Mouse (Mus musculus) liver, embryonic 12.5 days (tissue): ENCODE results near the gene Trhde. TPM values are rescaled to one million over a fixed set of nuclear protein-coding genes. Genes with fewer than 3 reads are reported as not detected.

Experiments used
- ATAC-seq: fragments of 200-750 bp; cut with Nextera tagmentation; 2 replicates; pipeline ENCODE4 v1.8.0; 2017; ENCODE audit warnings: moderate number of reproducible peaks, mild to moderate bottlenecking, moderate library complexity
- H3K27ac ChIP-seq: fragments of 300-500 bp; sonication (generic); 2 replicates; pipeline ENCODE4 v1.5.1; 2016; ENCODE audit warnings: mild to moderate bottlenecking
- H3K27me3 ChIP-seq: fragments of 300-500 bp; sonication (generic); replicated peaks from 2 replicates; pipeline ENCODE4 v1.6.1; 2016; ENCODE audit warnings: mild to moderate bottlenecking, moderate library complexity
- H3K36me3 ChIP-seq: fragments of 300-500 bp; sonication (generic); 2 replicates; pipeline ENCODE4 v1.6.1; 2016; ENCODE audit warnings: mild to moderate bottlenecking, moderate library complexity
- H3K4me1 ChIP-seq: fragments of 300-500 bp; sonication (generic); 2 replicates; pipeline ENCODE4 v1.6.1; 2016
- H3K4me2 ChIP-seq: fragments of 300-500 bp; sonication (generic); 2 replicates; pipeline ENCODE4 v1.6.1; 2016; ENCODE audit warnings: mild to moderate bottlenecking, moderate library complexity
- H3K4me3 ChIP-seq: fragments of 300-500 bp; sonication (generic); 2 replicates; pipeline ENCODE4 v1.5.1; 2016; ENCODE audit warnings: mild to moderate bottlenecking, moderate library complexity
- H3K9ac ChIP-seq: fragments of 300-500 bp; sonication (generic); 2 replicates; pipeline ENCODE4 v1.6.1; 2016; ENCODE audit warnings: mild to moderate bottlenecking, moderate library complexity
- H3K9me3 ChIP-seq: fragments of 300-500 bp; sonication (generic); replicated peaks from 2 replicates; pipeline ENCODE4 v1.6.1; 2016; ENCODE audit warnings: mild to moderate bottlenecking, moderate library complexity
- WGBS: fragments of 180-500 bp; shearing (Covaris S2); methylation state at CpG from one replicate; pipeline ENCODE4 v1.1.7; 2016; ENCODE audit not compliant: insufficient replicate concordance; 5-methylcytosine and 5-hydroxymethylcytosine counted together
- polyA plus RNA-seq: library from polyadenylated mRNA; unstranded; fragments of >200 nt; fragmentation: Nextera tagmentation; extraction: Ambion mirVana; gene quantifications from 2 replicates; pipeline ENCODE4 v1.2.1, GENCODE M21; 2016

Gene Trhde
- polyA plus RNA-seq, 1 experiment from 2014 or later = not detected

DNA sequence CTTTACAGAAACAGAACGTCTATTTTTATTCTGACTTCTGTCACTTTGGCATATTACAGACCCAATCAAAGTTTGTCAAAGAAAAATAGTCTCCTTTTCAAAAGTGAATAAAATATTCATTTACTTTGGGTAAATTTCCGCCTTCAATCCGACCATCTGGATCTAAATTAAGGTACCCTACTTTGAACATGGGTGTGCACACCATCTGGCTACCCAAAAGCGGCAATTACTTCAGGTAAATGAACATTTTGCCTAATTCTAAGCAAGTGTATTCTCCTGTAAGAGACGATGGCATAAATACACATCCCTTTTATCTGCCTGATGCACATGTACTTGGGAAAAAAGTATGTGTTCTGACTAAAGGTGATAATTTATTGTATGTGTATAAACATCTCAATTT is 5.2 kb downstream of the Trhde start:
- no peak for ATAC-seq
- Histone ChIP-seq H3K9me3 (no peaks in the 10 kb centered on the region), H3K27me3 (peaks cover 29% of the 10 kb centered on the region), H3K4me3 (no peak overlapping the region), H3K4me2 (no peak overlapping the region), H3K36me3 (no peaks in the 10 kb centered on the region), H3K4me1 (no peaks in the 10 kb centered on the region), H3K9ac (no peak overlapping the region), H3K27ac (no peak overlapping the region)
- WGBS = 57% methylated on average over 5 of the region's 5 CpGs

GRCm38 (mm10) chr10:114794214-114794613 is 7.9 kb downstream of the Trhde start:
- WGBS = 64% methylated on average over 6 of the region's 6 CpGs
- no peak for ATAC-seq
- no peaks in the 10 kb centered on the region for H3K36me3 ChIP-seq
- no peak overlapping the region for H3K9ac ChIP-seq
- no peak overlapping the region for H3K4me3 ChIP-seq
- H3K27ac ChIP-seq = no peak overlapping the region
- no peak overlapping the region for H3K4me2 ChIP-seq
- no peaks in the 10 kb centered on the region for H3K4me1 ChIP-seq
- H3K27me3 ChIP-seq = peaks cover 2% of the 10 kb centered on the region; the same call in 1 of the 2 replicates
- H3K9me3 ChIP-seq = no peaks in the 10 kb centered on the region

- no peaks in the 10 kb centered on the region for H3K9me3 ChIP-seq
- no peak overlapping the region for H3K27ac ChIP-seq
- H3K36me3 ChIP-seq = no peaks in the 10 kb centered on the region
- H3K4me2 ChIP-seq = no peak overlapping the region
- no peak overlapping the region for H3K4me3 ChIP-seq
- H3K9ac ChIP-seq = no peak overlapping the region
- 58% methylated on average over 4 of the region's 4 CpGs for WGBS
- H3K4me1 ChIP-seq = no peaks in the 10 kb centered on the region
- no peaks in the 10 kb centered on the region for H3K27me3 ChIP-seq
- no peak for ATAC-seq
These were observed 36.2 kb downstream of the Trhde start for GRCm38 (mm10) chr10:114765914-114766313.

DNA sequence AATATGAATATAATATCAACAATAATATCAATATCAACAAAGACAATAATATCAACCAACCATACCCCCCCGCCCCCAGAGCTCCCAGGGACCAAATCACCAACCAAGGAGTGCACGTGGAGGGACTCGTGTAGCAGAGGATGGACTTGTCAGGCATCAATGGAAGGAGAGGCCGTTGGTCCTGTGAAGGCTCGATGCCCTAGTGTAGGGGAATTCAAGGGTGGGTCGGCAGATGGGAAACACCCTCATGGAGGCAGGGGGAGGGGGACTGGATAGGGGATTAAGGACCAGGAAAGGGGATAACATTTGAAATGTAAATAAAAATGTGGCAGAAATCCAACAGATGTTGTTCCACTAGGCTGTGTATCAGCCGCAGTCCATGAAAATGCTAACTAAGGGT is 40.0 kb downstream of the Trhde start:
- no peak for ATAC-seq

DNA sequence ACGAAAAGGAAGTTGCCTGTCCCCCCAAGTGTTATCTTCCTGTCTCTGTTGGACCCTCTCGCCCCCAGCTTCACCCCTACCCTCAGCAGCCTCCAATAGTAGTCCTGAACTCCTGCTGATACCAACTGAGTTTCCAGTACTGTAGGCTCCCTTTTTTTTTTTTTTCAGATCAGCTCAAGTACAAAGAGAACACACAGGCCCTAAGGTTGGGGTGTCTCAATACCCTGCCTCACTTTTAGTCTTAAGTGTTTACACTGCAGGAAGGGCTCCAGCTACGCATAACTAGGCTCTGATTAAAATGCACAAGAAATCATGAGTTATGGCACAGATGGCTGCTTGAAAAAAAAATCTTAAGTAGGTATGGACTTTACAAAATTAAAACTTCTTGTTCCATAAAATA is 42.9 kb downstream of the Trhde start:
- no peak for ATAC-seq
- Histone ChIP-seq H3K27me3 (no peaks in the 10 kb centered on the region), H3K9ac (no peak overlapping the region), H3K4me3 (no peak overlapping the region), H3K4me1 (no peaks in the 10 kb centered on the region), H3K9me3 (no peaks in the 10 kb centered on the region), H3K27ac (no peak overlapping the region), H3K36me3 (no peaks in the 10 kb centered on the region), H3K4me2 (no peak overlapping the region)
- WGBS = 42% methylated on average over 3 of the region's 3 CpGs

More for the DNA sequence above, 40.0 kb downstream of the Trhde start:
- Histone ChIP-seq H3K4me2 (no peak overlapping the region), H3K9me3 (no peaks in the 10 kb centered on the region), H3K27ac (no peak overlapping the region), H3K4me1 (no peaks in the 10 kb centered on the region), H3K27me3 (no peaks in the 10 kb centered on the region), H3K9ac (no peak overlapping the region), H3K36me3 (no peaks in the 10 kb centered on the region), H3K4me3 (no peak overlapping the region)
- 66% methylated on average over 7 of the region's 7 CpGs for WGBS

DNA sequence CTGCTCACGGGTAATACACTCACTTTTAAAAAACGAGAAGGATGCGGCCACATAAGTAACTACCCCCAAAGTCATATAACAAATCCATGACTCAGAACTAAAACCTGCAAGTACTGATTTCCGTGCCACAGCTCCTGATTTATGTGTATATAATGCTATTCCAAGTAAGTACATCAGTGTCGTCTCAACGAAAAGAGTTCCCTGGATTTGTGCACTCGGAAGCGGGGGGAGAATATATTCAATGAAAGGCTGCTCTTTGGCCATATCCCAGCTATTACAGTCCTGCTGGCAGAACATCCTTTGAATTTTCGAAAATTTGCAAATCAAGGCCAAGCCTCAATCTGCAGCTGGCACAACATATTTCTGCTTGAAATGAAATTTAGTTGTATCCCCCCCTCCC is 43.5 kb downstream of the Trhde start:
- no peaks in the 10 kb centered on the region for H3K36me3 ChIP-seq
- no peaks in the 10 kb centered on the region for H3K4me1 ChIP-seq
- H3K27ac ChIP-seq = no peak overlapping the region
- no peaks in the 10 kb centered on the region for H3K9me3 ChIP-seq
- no peaks in the 10 kb centered on the region for H3K27me3 ChIP-seq
- H3K9ac ChIP-seq = no peak overlapping the region
- no peak overlapping the region for H3K4me2 ChIP-seq
- WGBS = 69% methylated on average over 9 of the region's 9 CpGs
- no peak overlapping the region for H3K4me3 ChIP-seq
- ATAC-seq = no peak

DNA sequence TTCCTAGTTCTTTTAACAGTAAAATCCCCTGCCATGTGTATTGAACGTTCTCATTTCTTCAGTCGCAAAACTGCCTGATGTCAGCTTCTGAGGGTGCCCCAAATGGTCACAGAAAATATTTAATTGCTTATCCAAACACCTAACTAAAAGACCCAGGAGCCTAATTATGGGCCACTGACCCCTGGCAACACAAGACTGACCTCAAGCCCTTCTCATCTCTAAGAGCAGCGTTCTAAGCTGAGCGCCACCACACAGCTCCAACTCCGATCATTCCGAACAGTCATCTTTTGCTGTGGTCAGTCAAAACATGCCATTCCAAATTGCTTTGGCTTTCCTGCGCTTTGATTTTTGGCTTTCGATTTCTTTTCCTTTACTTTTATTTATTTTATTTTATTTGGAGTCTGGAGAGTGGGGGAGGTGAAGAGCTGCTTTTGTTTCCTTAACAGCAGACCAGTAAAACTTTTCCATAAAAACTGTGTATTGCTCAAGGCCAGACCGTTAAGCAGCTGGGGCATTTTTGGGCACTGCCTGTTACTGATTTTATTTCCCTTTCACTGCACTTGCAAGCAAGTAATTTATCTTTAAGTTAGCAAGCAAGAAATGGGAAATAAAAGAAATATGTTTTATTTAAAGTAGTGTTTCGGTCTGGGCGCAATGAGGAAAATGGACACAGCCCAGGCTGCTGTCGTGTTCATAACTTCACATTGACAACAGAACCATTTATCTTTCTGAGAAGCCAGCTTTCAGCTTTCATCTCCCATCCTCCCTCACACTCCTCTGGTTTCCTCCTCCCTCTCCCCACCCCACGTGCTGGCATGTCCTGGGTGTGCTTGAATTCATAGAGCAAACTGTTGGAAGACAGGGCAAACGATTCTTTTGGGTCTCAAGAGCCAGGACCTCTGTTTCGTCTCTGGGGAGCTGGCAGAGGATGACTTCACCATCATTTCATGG is 59.1 kb downstream of the Trhde start:
- 65% methylated on average over 15 of the region's 15 CpGs for WGBS
- H3K27me3 ChIP-seq = no peaks in the 10 kb centered on the region
- no peak for ATAC-seq
- no peaks in the 10 kb centered on the region for H3K36me3 ChIP-seq
- no peak overlapping the region for H3K27ac ChIP-seq
- no peak overlapping the region for H3K9ac ChIP-seq
- no peak overlapping the region for H3K4me3 ChIP-seq
- H3K9me3 ChIP-seq = no peaks in the 10 kb centered on the region
- H3K4me1 ChIP-seq = no peaks in the 10 kb centered on the region
- H3K4me2 ChIP-seq = no peak overlapping the region

DNA sequence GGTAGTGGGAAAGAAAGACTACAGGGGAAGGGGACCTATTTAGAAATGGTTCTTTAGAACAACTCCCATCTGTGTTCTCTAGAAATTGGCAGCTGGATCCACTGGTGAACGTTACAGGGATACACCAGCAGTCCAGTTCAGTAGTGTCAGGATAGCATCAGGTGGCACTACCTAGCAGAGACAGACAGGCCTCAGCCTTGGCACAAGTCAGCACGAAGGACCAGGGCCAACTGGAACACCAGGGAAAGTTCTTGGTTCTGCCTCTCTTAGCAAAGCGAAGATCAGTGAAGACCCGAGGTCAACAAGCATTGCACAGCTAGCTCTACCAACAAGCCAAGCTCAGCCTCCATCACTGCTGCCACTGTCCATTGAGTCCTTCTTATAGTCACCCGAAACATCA is 62.2 kb downstream of the Trhde start:
- Histone ChIP-seq H3K27ac (no peak overlapping the region), H3K9me3 (no peaks in the 10 kb centered on the region), H3K36me3 (no peaks in the 10 kb centered on the region), H3K4me2 (no peak overlapping the region), H3K9ac (no peak overlapping the region), H3K27me3 (no peaks in the 10 kb centered on the region), H3K4me3 (no peak overlapping the region), H3K4me1 (no peaks in the 10 kb centered on the region)
- ATAC-seq = no peak
- 61% methylated on average over 5 of the region's 5 CpGs for WGBS

- no peaks in the 10 kb centered on the region for H3K9me3 ChIP-seq
- H3K9ac ChIP-seq = no peak overlapping the region
- H3K4me3 ChIP-seq = no peak overlapping the region
- no peak overlapping the region for H3K27ac ChIP-seq
- H3K36me3 ChIP-seq = no peaks in the 10 kb centered on the region
- H3K4me2 ChIP-seq = no peak overlapping the region
- 73% methylated on average over 2 of the region's 2 CpGs for WGBS
- ATAC-seq = no peak
- H3K27me3 ChIP-seq = no peaks in the 10 kb centered on the region
- H3K4me1 ChIP-seq = no peaks in the 10 kb centered on the region
These were observed 64.5 kb downstream of the Trhde start for GRCm38 (mm10) chr10:114737581-114737980.

DNA sequence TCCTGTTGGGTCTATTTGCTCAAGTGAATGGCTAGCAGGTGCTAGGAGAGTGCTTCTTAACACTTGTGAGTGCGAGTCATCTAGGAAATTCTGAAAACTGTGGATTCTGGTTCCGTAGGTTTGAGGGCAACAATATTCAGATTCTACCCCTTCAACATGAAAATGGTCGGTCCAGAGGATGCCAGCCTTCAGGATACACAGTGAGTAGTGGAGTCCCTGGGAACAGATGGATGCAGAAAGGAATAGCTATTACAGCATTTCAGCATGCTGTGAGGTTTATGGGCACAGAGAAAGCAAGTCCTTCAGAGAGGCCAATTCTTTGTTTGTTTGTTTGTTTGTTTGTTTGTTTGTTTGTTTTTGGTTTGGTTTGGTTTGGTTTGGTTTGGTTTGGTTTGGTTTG is 65.7 kb downstream of the Trhde start:
- no peak overlapping the region for H3K9ac ChIP-seq
- H3K27ac ChIP-seq = no peak overlapping the region
- no peak overlapping the region for H3K4me2 ChIP-seq
- no peaks in the 10 kb centered on the region for H3K4me1 ChIP-seq
- H3K36me3 ChIP-seq = no peaks in the 10 kb centered on the region
- no peak overlapping the region for H3K4me3 ChIP-seq
- ATAC-seq = no peak
- no peaks in the 10 kb centered on the region for H3K27me3 ChIP-seq
- 62% methylated on average over 3 of the region's 3 CpGs for WGBS
- no peaks in the 10 kb centered on the region for H3K9me3 ChIP-seq

DNA sequence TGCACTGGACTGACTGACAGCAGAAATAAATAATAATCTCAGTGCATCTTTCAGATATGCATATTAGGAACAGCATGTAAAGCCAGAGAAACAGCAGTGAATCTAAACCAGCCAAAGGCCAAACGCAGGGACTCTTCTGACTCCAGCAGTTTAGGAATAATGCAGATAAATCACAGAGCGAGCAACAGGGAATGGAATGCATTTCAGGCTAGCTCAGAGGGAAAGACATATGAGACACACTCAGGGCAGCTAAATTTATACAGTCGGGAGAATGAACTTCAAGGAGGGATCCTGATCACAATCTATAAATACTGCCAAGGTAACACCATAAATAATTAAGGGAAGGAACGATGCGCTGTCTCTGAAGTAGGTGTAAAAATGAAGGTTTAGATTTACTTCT is 66.4 kb downstream of the Trhde start:
- H3K4me1 ChIP-seq = no peaks in the 10 kb centered on the region
- no peak overlapping the region for H3K4me2 ChIP-seq
- no peaks in the 10 kb centered on the region for H3K27me3 ChIP-seq
- H3K9me3 ChIP-seq = no peaks in the 10 kb centered on the region
- no peak for ATAC-seq
- no peak overlapping the region for H3K9ac ChIP-seq
- no peak overlapping the region for H3K27ac ChIP-seq
- H3K4me3 ChIP-seq = no peak overlapping the region
- no peaks in the 10 kb centered on the region for H3K36me3 ChIP-seq
- WGBS = 57% methylated on average over 5 of the region's 5 CpGs

DNA sequence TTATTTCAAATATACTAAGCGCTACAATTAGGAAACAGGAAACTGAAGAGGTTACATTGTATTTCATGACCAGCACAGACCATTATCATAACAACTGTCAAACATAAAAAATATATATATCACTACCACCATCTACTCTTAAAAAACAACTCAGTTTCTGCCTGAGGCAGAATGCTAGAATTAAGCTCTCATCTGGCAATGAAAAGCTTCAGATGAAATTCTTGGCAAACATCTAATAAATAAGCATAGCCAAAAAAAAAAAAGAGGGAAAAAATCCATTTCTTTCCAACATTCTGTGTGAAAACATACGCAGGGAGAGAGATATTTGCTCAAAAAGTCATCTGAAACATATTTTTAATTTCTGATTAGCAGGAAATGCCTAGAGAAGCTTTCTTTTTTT is 67.0 kb downstream of the Trhde start:
- Histone ChIP-seq H3K27me3 (no peaks in the 10 kb centered on the region), H3K9ac (no peak overlapping the region), H3K4me2 (no peak overlapping the region), H3K27ac (no peak overlapping the region), H3K9me3 (no peaks in the 10 kb centered on the region), H3K4me3 (no peak overlapping the region), H3K36me3 (no peaks in the 10 kb centered on the region), H3K4me1 (no peaks in the 10 kb centered on the region)
- WGBS = 76% methylated on average over 2 of the region's 2 CpGs
- no peak for ATAC-seq

GRCm38 (mm10) chr10:114725591-114725990 is 76.5 kb downstream of the Trhde start:
- no peaks in the 10 kb centered on the region for H3K9me3 ChIP-seq
- 52% methylated on average over 2 of the region's 2 CpGs for WGBS
- H3K9ac ChIP-seq = no peak overlapping the region
- H3K4me1 ChIP-seq = no peaks in the 10 kb centered on the region
- H3K4me3 ChIP-seq = no peak overlapping the region
- H3K4me2 ChIP-seq = no peak overlapping the region
- H3K27me3 ChIP-seq = no peaks in the 10 kb centered on the region
- ATAC-seq = no peak
- no peak overlapping the region for H3K27ac ChIP-seq
- H3K36me3 ChIP-seq = no peaks in the 10 kb centered on the region
